Mouse (Mus musculus) midbrain, postnatal 0 days (tissue): ENCODE results near the gene Tyrobp. TPM values are rescaled to one million over a fixed set of nuclear protein-coding genes. Genes with fewer than 3 reads are reported as not detected.

ENCODE experiments used
- ATAC-seq: fragments of 200-750 bp; cut with Nextera tagmentation; 2 replicates; pipeline ENCODE4 v1.8.0; 2017; ENCODE audit warnings: moderate number of reproducible peaks, mild to moderate bottlenecking, moderate TSS enrichment, moderate library complexity; ENCODE audit not compliant: low FRiP score
- DNase-seq: peaks from one replicate; pipeline ENCODE4 v3.0.0-alpha.2; 2015; ENCODE audit warnings: low spot score
- H3K27ac ChIP-seq: fragments of 300-500 bp; sonication (generic); 2 replicates; pipeline ENCODE4 v1.5.1; 2014; ENCODE audit warnings: low read depth, mild to moderate bottlenecking, low read length, mixed read lengths
- H3K27me3 ChIP-seq: fragments of 300-500 bp; sonication (generic); 2 replicates; pipeline ENCODE4 v1.6.1; 2014; ENCODE audit warnings: low read length, control low read depth, mixed read lengths; ENCODE audit not compliant: insufficient read depth
- H3K36me3 ChIP-seq: fragments of 300-500 bp; sonication (generic); 2 replicates; pipeline ENCODE4 v1.6.1; 2014; ENCODE audit warnings: low read length, control low read depth, mixed read lengths; ENCODE audit not compliant: insufficient read depth
- H3K4me1 ChIP-seq: fragments of 300-500 bp; sonication (generic); 2 replicates; pipeline ENCODE4 v1.6.1; 2014; ENCODE audit warnings: mild to moderate bottlenecking, control low read depth, antibody characterized with exemption, low read length, mixed read lengths; ENCODE audit not compliant: insufficient read depth
- H3K4me2 ChIP-seq: fragments of 300-500 bp; sonication (generic); 2 replicates; pipeline ENCODE4 v1.6.1; 2014; ENCODE audit warnings: low read depth, mild to moderate bottlenecking, low read length, mixed read lengths; ENCODE audit not compliant: poor library complexity, severe bottlenecking
- H3K4me3 ChIP-seq: fragments of 300-500 bp; sonication (generic); 2 replicates; pipeline ENCODE4 v1.5.1; 2014; ENCODE audit warnings: low read depth, mild to moderate bottlenecking, low read length, moderate library complexity
- H3K9ac ChIP-seq: fragments of 300-500 bp; sonication (generic); replicated peaks from 2 replicates; pipeline ENCODE4 v1.6.1; 2014; ENCODE audit warnings: mild to moderate bottlenecking, low read length, moderate library complexity, mixed read lengths; ENCODE audit not compliant: poor library complexity, severe bottlenecking
- H3K9me3 ChIP-seq: fragments of 300-500 bp; sonication (generic); 2 replicates; pipeline ENCODE4 v1.6.1; 2016; ENCODE audit warnings: low read length, control low read depth
- CTCF ChIP-seq: IDR thresholded peaks from 2 replicates; pipeline ENCODE4 v1.5.1; 2016; ENCODE audit warnings: antibody characterized with exemption, mild to moderate bottlenecking
- WGBS: fragments of 180-500 bp; shearing (Covaris S2); extraction: QIAGEN DNeasy Blood & Tissue Kit; methylation state at CpG from one replicate; pipeline ENCODE4 v1.1.7; 2014; 5-methylcytosine and 5-hydroxymethylcytosine counted together
- polyA plus RNA-seq: library from polyadenylated mRNA; unstranded; fragments of >200 nt; fragmentation: Nextera tagmentation; extraction: Ambion mirVana; gene quantifications from 2 replicates; pipeline ENCODE4 v1.2.1, GENCODE M21; 2015
- total RNA-seq: library from RNA; depleted of rRNA; stranded (reverse); fragments of >200 nt; gene quantifications from 2 replicates; pipeline ENCODE4 v1.2.3, GENCODE M21; 2014

Gene Tyrobp
- total and polyA plus RNA-seq, 2 experiments from 2014 or later: 23.5 to 43.7 TPM

DNA sequence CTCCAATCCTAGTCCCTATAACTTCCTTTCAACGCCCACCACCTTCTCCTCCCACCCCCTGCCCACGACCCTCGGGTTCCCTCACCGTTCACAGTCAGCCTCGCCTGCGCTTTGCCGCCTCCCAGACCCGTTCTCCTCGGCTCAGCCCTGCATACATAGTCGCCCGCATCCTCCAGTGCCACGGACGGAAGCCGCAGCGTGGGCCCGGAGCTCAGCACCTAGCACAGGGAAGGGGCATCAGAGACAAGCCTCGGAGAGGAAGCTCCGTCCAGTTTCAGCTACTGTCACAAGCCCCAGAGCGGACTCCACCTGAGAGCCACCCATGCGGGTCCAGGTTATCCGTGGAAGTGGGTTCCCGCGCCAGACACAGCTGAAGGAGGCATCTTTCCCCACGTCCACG lies 39.8 kb downstream of the Tyrobp start:
- 21% methylated on average over 25 of the region's 25 CpGs for WGBS
- Histone ChIP-seq H3K27me3 (peaks cover 47% of the 10 kb centered on the region), H3K4me2 (peak overlapping the region; percentile 29; the same call in 1 of the 2 replicates)

GRCm38 (mm10) chr7:30453766-30454165 lies 40.2 kb downstream of the Tyrobp start:
- H3K36me3 ChIP-seq: no peaks in the 10 kb centered on the region
- H3K9me3 ChIP-seq: no peaks in the 10 kb centered on the region
- TF ChIP-seq CTCF: no peak
- 3% methylated on average over 25 of the region's 25 CpGs for WGBS
- H3K27ac ChIP-seq: no peak overlapping the region
- H3K4me2 ChIP-seq: peak overlapping the region; percentile 29; the same call in 1 of the 2 replicates
- peaks cover 8% of the 10 kb centered on the region; the same call in 1 of the 2 replicates for H3K4me1 ChIP-seq
- H3K27me3 ChIP-seq: peaks cover 48% of the 10 kb centered on the region
- DNase-seq (no peak), ATAC-seq (no peak)
- peak overlapping the region; percentile 19; the same call in 1 of the 2 replicates for H3K4me3 ChIP-seq
- H3K9ac ChIP-seq: no peak overlapping the region

More for the DNA sequence above, 39.8 kb downstream of the Tyrobp start:
- TF ChIP-seq CTCF: no peak
- H3K4me3 ChIP-seq: peak overlapping the region; percentile 19
- peaks cover 8% of the 10 kb centered on the region; the same call in 1 of the 2 replicates for H3K4me1 ChIP-seq
- H3K27ac ChIP-seq: no peak overlapping the region
- H3K36me3 ChIP-seq: no peaks in the 10 kb centered on the region
- no peak for DNase-seq
- H3K9me3 ChIP-seq: no peaks in the 10 kb centered on the region
- no peak overlapping the region for H3K9ac ChIP-seq
- no peak for ATAC-seq

- no peak overlapping the region for H3K27ac ChIP-seq
- DNase-seq (no peak), ATAC-seq (no peak)
- peaks cover 8% of the 10 kb centered on the region; the same call in 1 of the 2 replicates for H3K4me1 ChIP-seq
- no peak overlapping the region for H3K4me2 ChIP-seq
- no peak overlapping the region for H3K9ac ChIP-seq
- no peak overlapping the region for H3K4me3 ChIP-seq
- 14% methylated on average over 6 of the region's 6 CpGs for WGBS
- H3K36me3 ChIP-seq: no peaks in the 10 kb centered on the region
- TF ChIP-seq CTCF: no peak
- H3K27me3 ChIP-seq: peaks cover 48% of the 10 kb centered on the region
- H3K9me3 ChIP-seq: no peaks in the 10 kb centered on the region
These were observed 40.7 kb downstream of the Tyrobp start for GRCm38 (mm10) chr7:30454259-30454658.

DNA sequence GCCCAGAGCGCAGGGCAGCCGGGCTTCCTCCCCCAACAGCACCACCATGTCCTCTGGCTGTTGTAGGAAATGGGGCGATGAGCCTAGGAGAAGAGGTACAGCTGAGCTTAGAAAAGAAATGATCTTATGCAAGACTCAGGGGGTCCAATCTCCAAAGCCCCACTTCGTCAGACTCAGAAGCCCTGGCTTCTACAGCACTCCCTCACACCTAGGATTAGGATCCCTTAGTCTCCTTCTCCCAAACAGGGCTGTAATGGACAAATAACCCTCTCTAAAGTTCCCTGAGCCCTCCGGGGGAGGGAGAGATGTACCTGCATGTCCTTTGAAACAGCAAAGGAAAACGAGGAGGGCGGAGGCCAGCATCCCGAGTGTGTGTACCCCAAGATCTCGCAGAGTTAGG lies 42.9 kb downstream of the Tyrobp start:
- Histone ChIP-seq H3K9ac (no peak overlapping the region), H3K27me3 (peaks cover 63% of the 10 kb centered on the region), H3K4me3 (peak overlapping the region; percentile 29; the same call in 1 of the 2 replicates), H3K4me1 (peaks cover 8% of the 10 kb centered on the region; the same call in 1 of the 2 replicates), H3K9me3 (no peaks in the 10 kb centered on the region), H3K36me3 (no peaks in the 10 kb centered on the region), H3K4me2 (peak overlapping the region; percentile 59), H3K27ac (no peak overlapping the region)
- no peak for TF ChIP-seq CTCF
- WGBS: 2% methylated on average over 9 of the region's 9 CpGs
- ATAC-seq: no peak
- DNase-seq: no peak

GRCm38 (mm10) chr7:30456911-30457628 lies 43.5 kb downstream of the Tyrobp start:
- DNase-seq (no peak), ATAC-seq (no peak)
- Histone ChIP-seq H3K9me3 (no peaks in the 10 kb centered on the region), H3K4me1 (peaks cover 8% of the 10 kb centered on the region; the same call in 1 of the 2 replicates), H3K4me3 (peak overlapping the region; percentile 29), H3K9ac (no peak overlapping the region), H3K36me3 (no peaks in the 10 kb centered on the region), H3K27me3 (peaks cover 69% of the 10 kb centered on the region), H3K4me2 (peak overlapping the region; percentile 59), H3K27ac (no peak overlapping the region)
- 1% methylated on average over 30 of the region's 31 CpGs for WGBS
- TF ChIP-seq CTCF: no peak
